21 mouse cellular contexts compared by ENCODE assay signal in the genomic region with DNA sequence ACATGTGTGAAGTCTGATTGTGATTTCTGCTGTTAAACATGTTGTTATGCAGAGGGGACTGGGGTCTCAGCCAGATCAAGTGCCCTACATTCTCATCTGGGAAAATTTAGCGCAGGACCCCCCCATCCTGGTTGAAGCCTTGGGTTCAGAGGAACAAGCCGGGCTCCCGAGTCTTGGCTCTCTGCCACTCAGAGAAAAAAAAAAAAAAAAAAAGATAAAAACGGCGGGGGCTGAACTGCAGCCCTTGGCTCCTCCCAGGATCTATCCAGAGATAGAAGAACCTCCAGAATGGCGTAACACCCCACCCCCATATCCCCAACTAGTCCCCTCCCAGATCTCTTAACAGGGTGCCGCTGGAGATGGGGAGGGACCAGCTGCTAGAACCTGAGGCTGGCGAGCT. TPM values are rescaled to one million over a fixed set of nuclear protein-coding genes. Genes with fewer than 3 reads are reported as not detected.
"Had no signal": no experiment of that assay in that cellular context is flagged by ENCODE, and none has a peak within 500 bp of the region (broad histone marks: within the 10 kb centered on the region; RNA-seq: fewer than 3 reads in every experiment).

No protein-coding gene starts in this region.

RNA-seq across cellular contexts. Expression of a gene that starts 15.8 kb away (rescaled TPM):
- total RNA-seq: layer of hippocampus, postnatal 25 days; left cerebral cortex, adult 18-20 months; left cerebral cortex, postnatal 25 days; megakaryocyte-erythroid progenitor cell, adult 5-6 weeks had no signal
- polyA plus RNA-seq: kidney, postnatal 0 days; large intestine, adult 2 months; limb, embryonic 10.5 days; limb, embryonic 13.5 days; liver, embryonic 15.5 days; stomach, postnatal 0 days had no signal

RNA-seq across cellular contexts. Expression of a gene that starts 26.4 kb away (rescaled TPM):
- total RNA-seq: layer of hippocampus, adult 2 months; layer of hippocampus, postnatal 25 days; left cerebral cortex, adult 18-20 months; left cerebral cortex, postnatal 25 days; megakaryocyte progenitor cell, adult 5-6 weeks; megakaryocyte-erythroid progenitor cell, adult 5-6 weeks; midbrain, postnatal 0 days had no signal
- polyA plus RNA-seq: kidney, embryonic 14.5 days; kidney, postnatal 0 days; large intestine, adult 2 months; limb, embryonic 10.5 days; liver, embryonic 12.5 days; liver, embryonic 15.5 days; midbrain, embryonic 11.5 days; midbrain, embryonic 14.5 days; midbrain, postnatal 0 days; neural tube, embryonic 11.5 days; neural tube, embryonic 14.5 days; stomach, embryonic 14.5 days; stomach, postnatal 0 days; thymus, adult 2 months had no signal

RNA-seq across cellular contexts. Expression of a gene that starts 37.7 kb away (rescaled TPM):
- total RNA-seq: layer of hippocampus, adult 2 months; layer of hippocampus, postnatal 25 days; left cerebral cortex, adult 18-20 months; left cerebral cortex, postnatal 25 days; megakaryocyte progenitor cell, adult 5-6 weeks; megakaryocyte-erythroid progenitor cell, adult 5-6 weeks; midbrain, postnatal 0 days had no signal
- polyA plus RNA-seq: kidney, embryonic 14.5 days; kidney, postnatal 0 days; large intestine, adult 2 months; limb, embryonic 10.5 days; limb, embryonic 13.5 days; liver, embryonic 12.5 days; liver, embryonic 15.5 days; midbrain, embryonic 11.5 days; midbrain, embryonic 14.5 days; midbrain, postnatal 0 days; neural tube, embryonic 11.5 days; neural tube, embryonic 14.5 days; stomach, embryonic 14.5 days; stomach, postnatal 0 days; thymus, adult 2 months had no signal
